Mouse (Mus musculus) bone marrow, adult 2 months (tissue): ENCODE data around the gene Lypd6b.

ENCODE experiments used
- CTCF ChIP-seq: fragments of 200-500 bp; IDR thresholded peaks from 2 replicates; pipeline ENCODE4 v1.5.1; 2011; ENCODE audit warnings: low read length, control low read depth; ENCODE audit not compliant: control insufficient read depth, insufficient read depth
- POLR2A ChIP-seq: fragments of 200-500 bp; IDR thresholded peaks from 2 replicates; pipeline ENCODE4 v1.6.1; 2011; ENCODE audit warnings: low read depth, mild to moderate bottlenecking, control low read depth, low read length, borderline replicate concordance; ENCODE audit not compliant: control insufficient read depth

- TF ChIP-seq CTCF (no peak), POLR2A (no peak)
These were observed 150.1 kb downstream of the Lypd6b start for GRCm38 (mm10) chr2:49937621-49938020.
